23 mouse cellular contexts compared by ENCODE assay signal in genomic region chr2:133497541-133498185, GRCm38 (mm10). TPM values are rescaled to one million over a fixed set of nuclear protein-coding genes. Genes with fewer than 3 reads are reported as not detected.
DNase-seq lines count a peak whose midpoint lies in the region; ATAC-seq and TF ChIP-seq lines count a peak whose summit lies in the region.
"Had no signal": no experiment of that assay in that cellular context is flagged by ENCODE, and none has a peak within 500 bp of the region (broad histone marks: within the 10 kb centered on the region; RNA-seq: fewer than 3 reads in every experiment).

No protein-coding gene starts in this region.

- 62% methylated on average over 8 of the region's 8 CpGs for WGBS in intestine, embryonic 15.5 days
- 51% methylated on average over 8 of the region's 8 CpGs for WGBS in intestine, postnatal 0 days
- WGBS in lung, postnatal 0 days, result 51% methylated on average over 8 of the region's 8 CpGs
- WGBS in stomach, postnatal 0 days, result 52% methylated on average over 8 of the region's 8 CpGs
- 92% methylated on average over 8 of the region's 8 CpGs for WGBS in forebrain, postnatal 0 days
- WGBS in neural tube, embryonic 15.5 days, result 83% methylated on average over 8 of the region's 8 CpGs

- no peaks in the 10 kb centered on the region for H3K36me3 ChIP-seq in intestine, embryonic 15.5 days
- H3K36me3 ChIP-seq in intestine, postnatal 0 days (ENCODE audit: control insufficient read depth, insufficient read depth), result no peaks in the 10 kb centered on the region
- H3K36me3 ChIP-seq in lung, postnatal 0 days (ENCODE audit: insufficient read depth, low read length), result no peaks in the 10 kb centered on the region
- H3K36me3 ChIP-seq in stomach, postnatal 0 days (ENCODE audit: control insufficient read depth, insufficient read depth, low read length), result no peaks in the 10 kb centered on the region
- no peaks in the 10 kb centered on the region for H3K36me3 ChIP-seq in forebrain, postnatal 0 days (ENCODE audit: insufficient read depth)
- H3K36me3 ChIP-seq in neural tube, embryonic 15.5 days, result no peaks in the 10 kb centered on the region
- H3K36me3 ChIP-seq: embryonic facial prominence, embryonic 15.5 days; midbrain, embryonic 13.5 days had no signal

- DNase-seq in lung, postnatal 0 days (ENCODE audit: low spot score), result no peak
- DNase-seq in lung, postnatal 25 days (ENCODE audit: low spot score), result no peak
- no peak for DNase-seq in stomach, postnatal 0 days (ENCODE audit: low spot score)
- DNase-seq in forebrain, postnatal 0 days, result no peak
- DNase-seq: adrenal gland, postnatal 36 days; cerebellum, adult 2 months; cerebellum, postnatal 25 days; heart, adult 11 months; kidney, adult 2 months; layer of hippocampus, adult 9-11 months; right cerebral cortex, postnatal 14 days; thymus, postnatal 25 days had no signal

- H3K4me2 ChIP-seq in intestine, embryonic 15.5 days (replicated peaks), result no peak overlapping the region
- no peak overlapping the region for H3K4me2 ChIP-seq in intestine, postnatal 0 days (replicated peaks; ENCODE audit: low read depth)
- H3K4me2 ChIP-seq in lung, postnatal 0 days (replicated peaks; ENCODE audit: low read depth, low read length), result no peak overlapping the region
- no peak overlapping the region for H3K4me2 ChIP-seq in stomach, postnatal 0 days (replicated peaks; ENCODE audit: low read depth)
- H3K4me2 ChIP-seq in forebrain, postnatal 0 days (ENCODE audit: low read depth), result no peak overlapping the region
- no peak overlapping the region for H3K4me2 ChIP-seq in neural tube, embryonic 15.5 days
- H3K4me2 ChIP-seq: embryonic facial prominence, embryonic 15.5 days; heart, embryonic 11.5 days; midbrain, embryonic 13.5 days had no signal

- no peaks in the 10 kb centered on the region for H3K27me3 ChIP-seq in intestine, embryonic 15.5 days (replicated peaks)
- no peaks in the 10 kb centered on the region for H3K27me3 ChIP-seq in intestine, postnatal 0 days (replicated peaks; ENCODE audit: control insufficient read depth, insufficient read depth, low read length)
- no peaks in the 10 kb centered on the region for H3K27me3 ChIP-seq in lung, postnatal 0 days (replicated peaks; ENCODE audit: insufficient read depth, low read length)
- H3K27me3 ChIP-seq in stomach, postnatal 0 days (ENCODE audit: control insufficient read depth, insufficient read depth, low read length), result no peaks in the 10 kb centered on the region
- no peaks in the 10 kb centered on the region for H3K27me3 ChIP-seq in forebrain, postnatal 0 days (ENCODE audit: insufficient read depth, low read length)
- H3K27me3 ChIP-seq in neural tube, embryonic 15.5 days (replicated peaks), result no peaks in the 10 kb centered on the region
- H3K27me3 ChIP-seq: embryonic facial prominence, embryonic 15.5 days; midbrain, embryonic 13.5 days had no signal

- TF ChIP-seq CTCF in intestine, postnatal 0 days (IDR thresholded peaks at IDR 0.05; ENCODE audit: low read depth), result no peak
- TF ChIP-seq CTCF in lung, postnatal 0 days (IDR thresholded peaks at IDR 0.05), result no peak
- no peak for TF ChIP-seq CTCF in stomach, postnatal 0 days (IDR thresholded peaks at IDR 0.05; ENCODE audit: low read depth)
- TF ChIP-seq CTCF in forebrain, postnatal 0 days (IDR thresholded peaks at IDR 0.05; ENCODE audit: low read depth), result no peak

- H3K9me3 ChIP-seq in intestine, embryonic 15.5 days, result no peaks in the 10 kb centered on the region
- H3K9me3 ChIP-seq in intestine, postnatal 0 days (ENCODE audit: control insufficient read depth), result no peaks in the 10 kb centered on the region
- no peaks in the 10 kb centered on the region for H3K9me3 ChIP-seq in lung, postnatal 0 days (ENCODE audit: low read length)
- no peaks in the 10 kb centered on the region for H3K9me3 ChIP-seq in stomach, postnatal 0 days (ENCODE audit: control insufficient read depth, low read length)
- H3K9me3 ChIP-seq in forebrain, postnatal 0 days (ENCODE audit: low read length), result no peaks in the 10 kb centered on the region
- no peaks in the 10 kb centered on the region for H3K9me3 ChIP-seq in neural tube, embryonic 15.5 days (replicated peaks)
- H3K9me3 ChIP-seq: embryonic facial prominence, embryonic 15.5 days; midbrain, embryonic 13.5 days had no signal

- no peak overlapping the region for H3K4me3 ChIP-seq in intestine, embryonic 15.5 days (replicated peaks)
- no peak overlapping the region for H3K4me3 ChIP-seq in intestine, postnatal 0 days (ENCODE audit: low read depth, low read length)
- no peak overlapping the region for H3K4me3 ChIP-seq in lung, postnatal 0 days (ENCODE audit: low read depth, low read length)
- no peak overlapping the region for H3K4me3 ChIP-seq in stomach, postnatal 0 days (ENCODE audit: low read depth, low read length)
- no peak overlapping the region for H3K4me3 ChIP-seq in forebrain, postnatal 0 days (ENCODE audit: low read depth, low read length)
- H3K4me3 ChIP-seq in neural tube, embryonic 15.5 days (replicated peaks), result no peak overlapping the region
- H3K4me3 ChIP-seq: embryonic facial prominence, embryonic 15.5 days; midbrain, embryonic 13.5 days had no signal

- no peak for ATAC-seq in intestine, embryonic 15.5 days
- ATAC-seq in intestine, postnatal 0 days, result no peak
- ATAC-seq in lung, postnatal 0 days, result no peak
- ATAC-seq in megakaryocyte, adult 5-6 weeks (ENCODE audit: poor library complexity, severe bottlenecking), result peak; percentile 69
- ATAC-seq in stomach, postnatal 0 days (ENCODE audit: low FRiP score, low TSS enrichment), result no peak
- no peak for ATAC-seq in forebrain, postnatal 0 days
- no peak for ATAC-seq in neural tube, embryonic 15.5 days (ENCODE audit: low FRiP score)
- ATAC-seq: forebrain, embryonic 14.5 days; midbrain, embryonic 13.5 days had no signal

- TF ChIP-seq EP300 in lung, postnatal 0 days (IDR thresholded peaks at IDR 0.05), result no peak
- TF ChIP-seq EP300 in stomach, postnatal 0 days (optimal IDR thresholded peaks at IDR 0.05), result no peak

- H3K9ac ChIP-seq in intestine, embryonic 15.5 days, result no peak overlapping the region
- no peak overlapping the region for H3K9ac ChIP-seq in intestine, postnatal 0 days (ENCODE audit: low read depth, low read length)
- H3K9ac ChIP-seq in lung, postnatal 0 days (replicated peaks; ENCODE audit: low read depth), result no peak overlapping the region
- H3K9ac ChIP-seq in stomach, postnatal 0 days (ENCODE audit: low read length), result no peak overlapping the region
- H3K9ac ChIP-seq in forebrain, postnatal 0 days, result no peak overlapping the region
- no peak overlapping the region for H3K9ac ChIP-seq in neural tube, embryonic 15.5 days (replicated peaks)
- H3K9ac ChIP-seq: embryonic facial prominence, embryonic 15.5 days; liver, embryonic 14.5 days; midbrain, embryonic 13.5 days had no signal

- H3K4me1 ChIP-seq in intestine, embryonic 15.5 days (replicated peaks), result no peaks in the 10 kb centered on the region
- H3K4me1 ChIP-seq in intestine, postnatal 0 days (replicated peaks; ENCODE audit: control insufficient read depth, insufficient read depth, low read length), result no peaks in the 10 kb centered on the region
- no peaks in the 10 kb centered on the region for H3K4me1 ChIP-seq in lung, postnatal 0 days (ENCODE audit: insufficient read depth, low read depth, low read length)
- no peaks in the 10 kb centered on the region for H3K4me1 ChIP-seq in stomach, postnatal 0 days (replicated peaks; ENCODE audit: control insufficient read depth, insufficient read depth)
- no peaks in the 10 kb centered on the region for H3K4me1 ChIP-seq in forebrain, postnatal 0 days (ENCODE audit: insufficient read depth)
- no peaks in the 10 kb centered on the region for H3K4me1 ChIP-seq in neural tube, embryonic 15.5 days
- H3K4me1 ChIP-seq: embryonic facial prominence, embryonic 15.5 days; midbrain, embryonic 13.5 days had no signal

- peak overlapping the region; percentile 77 for H3K27ac ChIP-seq in intestine, embryonic 15.5 days
- no peak overlapping the region for H3K27ac ChIP-seq in intestine, postnatal 0 days (ENCODE audit: low read depth, low read length)
- peak overlapping the region; percentile 4; the same call in 1 of the 2 replicates for H3K27ac ChIP-seq in lung, postnatal 0 days (ENCODE audit: low read length)
- peak overlapping the region; percentile 74 for H3K27ac ChIP-seq in stomach, postnatal 0 days (replicated peaks)
- H3K27ac ChIP-seq in forebrain, postnatal 0 days (ENCODE audit: low read depth, low read length), result no peak overlapping the region
- no peak overlapping the region for H3K27ac ChIP-seq in neural tube, embryonic 15.5 days (replicated peaks)
- H3K27ac ChIP-seq: embryonic facial prominence, embryonic 15.5 days; kidney, postnatal 0 days; liver, embryonic 14.5 days; midbrain, embryonic 13.5 days had no signal

RNA-seq across cellular contexts. Expression of gene Bmp2, which starts 54.3 kb away (rescaled TPM):
- polyA plus RNA-seq in intestine, embryonic 15.5 days (2015; fragmentation: Nextera tagmentation; extraction: Ambion mirVana), result 13.8 and 16.5 TPM in 2 replicates
- polyA plus RNA-seq in intestine, postnatal 0 days (2015; fragmentation: Nextera tagmentation; extraction: Ambion mirVana), result 11.6 and 14.6 TPM in 2 replicates
- 9.1 and 9.3 TPM in 2 replicates for polyA plus RNA-seq in lung, postnatal 0 days (2015; fragmentation: Nextera tagmentation; extraction: Ambion mirVana)
- total RNA-seq in megakaryocyte, adult 5-6 weeks (2015), result not detected in 2 replicates
- total RNA-seq in megakaryocyte, adult 5-6 weeks (2017), result 0.07 TPM in 1 of 2 replicates, not detected in the other
- polyA plus RNA-seq in stomach, postnatal 0 days (2015; fragmentation: Nextera tagmentation; extraction: Ambion mirVana), result 29.4 and 31.2 TPM in 2 replicates
- 2.1 and 2.9 TPM in 2 replicates for total RNA-seq in forebrain, postnatal 0 days (2014; rRNA removed)
- polyA plus RNA-seq in forebrain, postnatal 0 days (2015; fragmentation: Nextera tagmentation; extraction: Ambion mirVana), result 2.0 and 2.9 TPM in 2 replicates
- 3.9 and 5.9 TPM in 2 replicates for polyA plus RNA-seq in neural tube, embryonic 15.5 days (2015; fragmentation: Nextera tagmentation; extraction: Ambion mirVana)
- total RNA-seq: monocyte, adult 5-6 weeks had no signal

Comparison
In these comparisons a context has a peak if more than half of its experiments do, and no peak if none do; other contexts are left out.
1. H3K27ac ChIP-seq: peak in intestine, embryonic 15.5 days (single experiment), lung, postnatal 0 days (single experiment) and stomach, postnatal 0 days (single experiment); none in intestine, postnatal 0 days (single experiment), forebrain, postnatal 0 days (single experiment) and neural tube, embryonic 15.5 days (single experiment).